Mouse (Mus musculus) layer of hippocampus, adult 9-11 months (tissue): ENCODE results near the gene Basp1.
"Not testable (repeated sequence)": the region's sequence is repeated elsewhere in the genome, so short reads cannot be mapped to it uniquely, and the experiment has no call there.

Experiments used
- DNase-seq: peaks from one replicate; pipeline ENCODE4 v3.0.0; 2022

The Basp1 gene

DNA sequence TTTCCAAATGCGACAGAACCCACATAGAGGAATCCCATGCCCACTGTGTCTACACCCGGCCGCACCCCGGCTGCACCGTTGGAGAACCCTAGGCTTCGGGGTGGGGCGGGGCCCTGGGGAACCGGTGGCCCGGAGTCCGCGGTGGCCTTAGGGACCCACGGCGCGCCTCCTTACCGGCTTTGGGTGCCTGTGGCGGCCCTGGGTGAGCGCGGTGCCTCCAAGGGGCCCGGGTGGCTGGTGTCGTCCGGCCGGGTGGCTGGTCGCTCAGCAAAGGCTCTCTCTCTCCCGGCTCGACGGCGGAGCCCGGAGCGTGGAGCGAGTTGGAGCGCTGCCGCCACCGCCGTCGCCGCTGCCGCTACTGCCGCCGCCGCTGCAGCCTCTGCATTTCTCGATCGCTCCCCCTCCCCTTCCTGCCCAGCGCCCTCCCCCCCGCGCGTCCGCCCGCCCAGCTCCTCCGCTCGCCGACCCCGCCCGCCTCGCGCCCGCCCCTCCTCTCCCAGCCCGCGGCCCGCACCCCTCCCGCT lies at the start of gene Basp1:
Gene Basp1, minus strand, starts transcription at position 387 of the 524 bp plus-strand sequence.
- DNase-seq = peak; percentile 73

DNA sequence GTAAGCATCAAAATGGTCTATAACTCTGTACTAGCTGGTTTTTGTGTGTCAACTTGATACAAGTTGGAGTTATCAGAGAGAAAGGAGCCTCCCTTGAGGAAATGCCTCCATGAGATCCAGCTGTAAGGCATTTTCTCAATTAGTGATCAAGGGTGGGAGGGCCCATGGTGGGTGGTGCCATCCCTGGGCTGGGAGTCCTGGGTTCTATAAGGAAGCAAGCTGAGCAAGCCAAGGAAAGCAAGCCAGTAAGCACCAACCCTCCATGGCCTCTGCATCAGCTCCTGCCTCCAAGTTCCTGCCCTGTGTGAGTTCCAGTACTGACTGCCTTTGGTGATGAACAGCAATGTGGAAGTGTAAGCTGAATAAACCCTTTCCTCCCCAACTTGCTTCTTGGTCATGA lies 49.5 kb upstream of the Basp1 start:
- DNase-seq = not testable (repeated sequence)

DNA sequence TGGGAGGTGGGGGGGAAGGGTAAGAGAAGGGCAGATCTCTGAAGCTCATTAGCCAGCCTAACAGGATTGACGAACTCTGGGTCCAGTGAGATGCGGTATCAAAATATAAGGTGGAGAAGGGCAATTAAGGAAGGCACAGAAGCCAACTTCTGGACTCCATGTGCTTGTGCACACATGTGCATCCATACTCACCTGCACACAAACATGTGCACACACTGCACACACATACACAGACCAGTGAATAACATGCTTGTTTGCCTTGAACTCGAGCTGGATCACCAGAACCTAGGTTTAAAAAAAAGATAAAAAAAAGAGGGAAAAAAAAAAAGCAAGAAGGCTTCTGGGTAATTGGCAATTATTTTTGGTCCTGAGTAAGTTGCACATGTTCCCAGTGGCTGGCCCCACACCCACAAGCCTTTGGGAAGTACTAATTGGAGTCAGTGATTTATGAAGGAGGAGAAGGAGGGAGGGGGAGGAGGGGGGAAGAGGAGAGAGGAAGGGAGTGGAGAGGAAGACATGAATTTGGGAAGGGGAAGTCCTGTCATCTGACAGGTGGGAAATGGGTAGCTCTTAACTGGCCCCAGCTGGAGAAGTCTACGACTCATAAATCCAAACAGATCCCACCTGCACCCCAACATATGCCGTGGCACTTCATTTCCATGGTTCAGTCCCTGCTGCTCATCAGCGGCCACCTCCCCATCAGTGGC lies 48.6 kb upstream of the Basp1 start:
- no peak for DNase-seq

DNA sequence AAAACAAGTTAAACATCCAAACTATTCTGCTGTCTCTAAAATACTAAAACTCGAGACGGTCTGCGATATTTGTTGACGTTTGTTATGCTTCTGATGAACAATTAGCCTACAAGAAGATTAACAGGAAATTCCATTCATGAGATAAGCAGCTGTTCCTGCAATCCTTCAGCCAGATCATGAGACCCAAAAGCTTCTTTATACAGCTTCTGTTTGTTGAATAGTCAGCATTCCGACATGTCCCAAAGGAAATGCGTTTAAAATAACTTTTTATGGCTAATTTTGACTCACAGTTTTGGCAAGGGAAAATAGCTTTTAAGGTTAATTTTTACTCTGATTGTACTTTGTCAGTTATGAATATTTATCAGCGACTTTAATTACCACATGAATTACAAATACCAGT lies 46.3 kb upstream of the Basp1 start:
- DNase-seq = no peak

DNA sequence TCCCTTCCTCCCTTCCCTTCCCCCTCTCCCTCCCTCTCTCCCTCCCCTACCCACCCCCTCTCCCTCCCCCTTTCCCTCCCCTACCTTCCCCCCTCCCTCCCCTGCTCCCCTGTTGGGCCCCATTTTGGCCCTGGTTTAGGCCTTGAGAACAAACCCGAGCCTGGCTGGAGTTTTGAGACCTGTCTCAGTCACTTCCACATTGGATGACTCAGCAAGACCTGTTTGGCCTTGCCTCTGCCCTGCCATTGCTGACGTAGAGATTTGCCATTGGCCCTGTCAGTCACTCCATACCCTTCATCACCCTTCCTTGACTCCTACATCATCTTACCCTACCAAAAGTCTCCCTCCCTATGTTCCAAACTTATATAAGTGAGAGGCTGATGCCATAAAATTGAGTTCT lies 43.9 kb upstream of the Basp1 start:
- no peak for DNase-seq

DNA sequence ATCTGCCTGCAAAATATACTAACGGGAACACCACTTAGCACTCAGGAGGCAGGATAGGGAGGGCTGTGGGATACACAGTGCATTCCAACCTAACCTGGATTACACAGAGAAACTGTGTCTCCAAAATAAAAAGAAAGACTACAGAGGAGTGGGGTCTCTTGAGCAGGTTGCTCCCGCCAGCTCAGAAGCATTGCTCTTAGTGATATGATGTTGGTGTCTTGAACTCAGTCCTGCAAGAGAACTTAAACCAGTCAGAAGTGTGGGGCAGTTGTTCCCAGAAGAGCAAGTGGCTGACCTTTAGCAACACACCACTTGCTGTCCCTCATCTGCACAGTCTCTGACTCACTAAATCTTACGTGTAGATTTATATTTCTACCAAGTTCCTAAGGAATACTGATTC lies 40.0 kb upstream of the Basp1 start:
- DNase-seq = no peak

DNA sequence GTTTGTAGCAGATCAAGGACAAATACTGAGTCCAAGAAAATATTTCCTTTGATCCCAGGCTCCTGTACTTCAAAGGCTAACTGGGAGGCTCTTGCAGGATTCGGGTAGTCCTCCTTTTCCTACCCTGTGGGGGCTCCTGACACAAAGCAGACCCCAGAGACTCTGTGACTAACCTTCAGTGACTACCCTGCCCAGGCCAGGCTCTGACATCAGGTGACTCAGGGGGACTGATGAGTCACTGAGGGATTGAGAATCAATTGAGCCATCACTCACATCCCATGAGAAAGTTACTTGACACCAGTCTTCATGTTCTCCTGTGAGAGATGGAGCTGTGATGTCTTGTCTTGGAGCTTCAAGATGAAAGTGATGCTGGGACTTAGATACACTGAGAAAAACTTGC lies 35.8 kb upstream of the Basp1 start:
- no peak for DNase-seq

DNA sequence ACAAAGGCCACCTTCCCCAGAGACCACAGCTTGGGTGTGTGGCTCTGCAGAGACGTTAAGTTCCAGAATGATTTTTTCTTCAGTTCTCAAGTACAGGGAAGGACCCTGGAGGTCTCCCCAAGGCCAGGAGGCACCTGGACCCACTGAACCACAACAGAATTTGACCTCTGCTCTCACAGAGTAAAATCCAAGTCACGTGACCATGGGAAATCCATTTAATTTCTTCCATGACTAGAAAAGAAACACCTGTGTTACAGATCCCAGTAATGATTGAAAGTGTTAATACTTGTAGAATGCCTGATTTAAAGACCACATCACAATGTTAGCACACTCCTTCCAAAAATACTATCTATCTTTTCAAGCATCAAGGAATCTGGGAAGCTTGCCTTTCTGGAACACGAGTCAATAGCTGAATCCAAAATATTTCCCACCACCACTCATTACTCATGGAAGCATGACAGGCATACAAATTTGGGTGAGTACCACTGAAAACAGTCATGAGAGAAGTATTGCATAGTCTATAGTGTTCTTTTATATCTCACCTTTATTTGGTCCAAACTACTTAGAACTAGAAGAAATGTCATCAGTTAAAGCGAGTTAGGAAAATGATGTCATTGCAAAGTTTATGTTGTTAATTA lies 35.3 kb upstream of the Basp1 start:
- no peak for DNase-seq

DNA sequence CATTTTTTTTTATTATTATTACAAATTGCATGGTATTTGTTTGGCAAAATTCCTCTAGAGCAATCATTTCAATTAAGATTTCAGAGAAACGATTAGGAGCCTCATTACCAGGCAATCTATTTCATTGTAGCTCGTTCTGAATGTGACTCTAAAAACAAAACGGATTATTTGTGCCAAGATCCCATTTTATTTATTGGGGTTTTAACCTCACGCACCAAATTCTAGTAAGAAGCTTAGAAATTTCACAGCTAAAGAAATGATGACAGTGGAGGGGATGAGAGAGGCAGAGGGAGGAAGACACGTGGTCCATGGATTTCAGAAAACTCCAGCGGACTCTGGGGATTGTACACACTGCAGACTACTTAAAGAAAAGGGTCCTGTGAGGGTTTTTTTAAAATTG lies 33.6 kb upstream of the Basp1 start:
- DNase-seq = no peak

DNA sequence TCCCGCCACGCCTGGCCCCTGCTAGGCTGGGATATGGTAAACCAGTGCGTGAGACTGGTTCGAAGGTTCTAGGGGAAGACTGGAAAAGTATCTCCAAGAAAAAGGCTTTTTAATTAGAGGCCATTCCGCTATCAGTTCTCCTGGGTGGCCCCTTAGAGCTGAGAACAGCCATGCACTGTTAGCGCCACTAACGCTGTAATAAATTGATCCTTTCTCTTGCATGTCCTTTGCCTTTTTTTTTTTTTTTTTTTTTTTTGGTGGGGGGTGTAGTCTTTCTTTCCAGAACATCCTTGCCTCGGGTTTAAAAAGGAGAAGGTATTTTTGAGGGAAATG lies 32.6 kb upstream of the Basp1 start:
- no peak for DNase-seq

DNA sequence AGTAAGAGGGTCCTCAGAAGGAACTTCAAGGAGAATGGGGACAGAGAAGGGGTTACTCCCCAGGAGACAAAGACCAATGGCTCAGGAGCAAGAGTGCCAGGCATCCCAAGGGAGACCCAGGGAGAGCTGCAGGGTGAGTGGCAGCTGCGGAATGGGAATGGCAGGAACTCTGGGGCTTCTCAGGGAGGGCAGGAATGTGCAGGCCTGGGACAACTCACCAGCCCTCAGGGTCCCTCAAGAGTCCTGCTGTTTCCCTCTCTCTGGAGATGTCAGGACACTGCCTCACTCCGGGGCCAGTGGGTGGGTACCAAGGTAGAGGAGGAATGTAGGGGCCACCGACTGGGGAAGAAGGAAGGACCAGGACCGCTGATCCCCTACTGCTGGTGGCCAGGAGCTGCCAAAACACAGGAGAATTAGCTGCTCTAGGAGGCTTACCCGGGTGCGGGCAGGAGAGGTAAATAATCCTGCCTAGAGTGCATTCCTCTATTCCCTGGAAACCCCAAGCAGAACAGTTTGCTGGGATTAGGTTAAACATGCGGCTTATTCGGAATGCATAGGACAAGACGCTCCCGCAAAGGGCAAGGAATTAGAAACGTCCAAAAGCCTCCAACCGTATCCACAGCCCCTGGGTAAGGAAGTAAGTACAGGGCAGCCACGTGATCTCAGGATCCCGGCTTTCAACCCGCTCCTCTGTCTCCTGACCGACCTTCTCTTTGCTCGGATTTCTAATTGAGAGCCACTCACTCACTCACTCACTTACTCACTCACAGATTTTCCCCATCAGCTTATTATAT lies 32.0 kb upstream of the Basp1 start:
- no peak for DNase-seq

DNA sequence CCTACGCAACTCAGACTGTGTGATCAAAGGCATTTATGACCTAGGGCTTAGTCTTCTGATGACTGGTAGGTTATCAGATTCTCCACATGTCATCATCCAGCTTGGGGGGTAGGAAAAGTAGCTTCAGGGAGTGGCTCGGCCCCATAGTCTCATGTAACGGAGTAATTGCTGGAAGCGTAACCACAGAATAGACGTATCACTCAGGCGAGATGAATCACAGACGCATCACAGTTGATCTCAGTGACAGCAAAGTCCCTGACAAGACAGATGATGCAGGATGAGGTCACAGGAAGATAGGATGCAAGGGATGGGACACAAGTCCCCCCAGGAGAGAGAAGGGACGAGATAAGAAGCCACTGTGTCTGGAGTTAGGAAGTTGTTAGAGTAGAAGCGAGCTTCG lies 30.6 kb upstream of the Basp1 start:
- DNase-seq = no peak

DNA sequence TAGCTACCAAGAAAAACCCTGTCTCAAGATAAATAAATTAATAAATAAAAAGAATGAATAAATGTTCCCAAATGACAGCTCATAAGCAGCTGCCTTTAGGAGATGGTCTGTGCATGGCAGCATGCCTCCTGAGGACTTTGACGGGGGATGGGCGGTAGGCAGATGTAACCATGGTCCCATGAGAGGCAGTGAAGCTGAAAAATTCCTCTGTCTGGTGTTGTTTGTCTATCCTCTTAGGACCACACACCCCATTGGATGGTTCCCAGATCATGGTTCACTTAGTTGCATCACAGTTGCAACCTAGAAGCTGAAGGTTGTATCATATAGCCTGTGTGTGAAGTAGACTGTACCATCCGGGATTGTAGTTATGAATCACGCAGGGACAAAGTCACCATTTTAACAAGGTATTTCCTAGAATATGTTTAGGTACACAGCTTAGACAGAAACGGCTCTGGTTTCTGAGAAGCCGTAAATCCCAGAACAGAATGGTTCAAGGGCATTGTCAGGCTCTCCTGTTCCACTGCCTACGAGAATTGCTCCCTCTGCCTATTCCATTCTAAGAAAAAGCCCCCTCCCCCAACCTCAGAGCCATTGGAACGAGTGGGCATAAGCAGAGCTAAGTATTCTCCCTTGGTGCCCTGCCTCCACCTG lies 29.7 kb upstream of the Basp1 start:
- no peak for DNase-seq

DNA sequence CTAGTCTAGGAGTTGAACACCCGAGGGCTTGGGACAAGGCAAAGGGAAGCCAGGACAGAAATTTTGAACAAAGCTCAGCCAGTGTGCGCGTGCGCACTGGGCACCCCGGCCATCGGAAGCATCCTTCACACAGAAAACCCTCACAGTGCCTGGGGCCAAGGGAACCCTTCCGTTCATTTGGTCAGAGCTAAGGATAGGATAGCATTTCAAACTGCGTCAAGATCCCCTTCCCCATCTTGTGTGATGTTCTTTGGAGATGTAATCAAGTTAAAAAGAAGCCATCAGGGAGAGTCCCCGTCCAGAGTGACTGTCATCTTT lies 28.3 kb upstream of the Basp1 start:
- DNase-seq = no peak

DNA sequence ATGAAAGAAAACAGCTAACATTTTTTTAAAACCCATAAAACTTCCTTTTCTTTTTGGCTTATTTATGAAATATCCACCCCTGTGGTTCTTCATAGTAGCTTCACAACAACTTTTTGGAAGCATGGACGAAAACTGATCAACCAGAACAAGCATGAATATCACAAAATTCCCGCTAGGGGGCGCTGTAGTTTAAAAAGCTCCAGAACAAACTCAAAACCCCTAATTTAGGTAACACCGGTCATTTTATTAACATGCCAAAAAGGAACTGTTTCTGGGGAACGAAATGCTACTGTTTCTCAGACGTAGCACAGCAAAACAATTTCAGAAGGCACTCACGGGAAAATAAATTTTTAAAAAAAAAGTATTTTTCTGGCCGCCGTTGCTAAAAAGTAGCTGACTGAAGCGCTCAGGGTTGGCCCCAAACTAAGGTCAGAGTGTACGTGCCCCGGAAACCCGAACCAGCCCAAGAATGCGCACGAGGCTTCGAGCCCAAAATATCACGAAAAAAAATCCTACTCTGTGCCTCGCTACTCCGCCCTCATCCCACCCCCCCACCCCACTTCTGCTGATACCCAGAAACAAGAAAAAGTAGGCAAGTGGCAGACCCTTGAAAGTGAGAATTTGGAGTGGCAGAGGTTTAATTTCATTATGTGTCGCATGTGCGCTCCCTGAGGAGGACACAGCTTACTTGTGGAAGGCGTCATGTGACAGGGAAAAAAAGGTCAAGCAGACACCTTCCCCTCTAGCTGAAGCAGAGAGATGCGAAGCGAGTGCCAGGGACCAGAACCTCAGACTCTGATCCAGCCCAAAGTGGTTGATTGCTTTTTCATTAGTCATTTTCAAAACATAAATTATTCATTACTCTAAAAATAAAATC lies 27.7 kb upstream of the Basp1 start:
- no peak for DNase-seq

DNA sequence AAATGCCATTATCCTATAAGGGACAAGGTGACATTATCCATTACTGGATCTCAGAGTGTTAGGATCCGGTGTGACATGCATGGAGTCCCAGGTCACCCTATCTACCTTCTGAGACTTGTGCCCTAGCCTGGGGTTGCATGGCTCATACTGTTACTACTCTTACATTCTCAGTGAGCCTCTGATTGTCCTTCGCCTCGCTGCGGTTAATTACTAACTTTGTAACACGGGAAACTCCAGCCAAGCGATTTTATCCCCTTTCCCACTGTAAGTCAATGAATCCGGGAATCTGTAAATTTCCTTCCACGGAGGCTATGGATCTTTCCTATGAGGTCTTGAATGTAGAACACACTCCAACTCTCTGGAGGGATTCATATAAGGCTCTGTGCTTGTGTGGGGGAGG lies 26.8 kb upstream of the Basp1 start:
- no peak for DNase-seq

DNA sequence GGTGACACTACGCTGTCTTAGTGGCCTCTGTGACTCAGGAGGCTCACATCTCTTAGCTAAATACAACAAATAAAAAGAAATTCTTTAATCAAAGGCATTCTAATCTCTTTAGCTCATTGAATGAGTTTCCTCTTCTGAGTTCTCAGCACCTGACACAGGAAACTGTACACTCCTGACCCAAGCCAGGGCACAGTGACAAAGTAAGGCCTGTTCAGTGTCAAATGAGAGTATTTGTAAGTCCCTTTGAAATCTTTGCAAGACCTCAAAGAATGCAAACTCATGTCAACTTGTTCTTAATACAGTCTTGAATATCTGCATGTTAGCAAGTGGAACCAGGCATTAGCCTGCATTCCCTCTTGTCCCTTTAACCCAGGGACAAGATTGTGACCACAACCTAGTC lies 18.8 kb upstream of the Basp1 start:
- no peak for DNase-seq

DNA sequence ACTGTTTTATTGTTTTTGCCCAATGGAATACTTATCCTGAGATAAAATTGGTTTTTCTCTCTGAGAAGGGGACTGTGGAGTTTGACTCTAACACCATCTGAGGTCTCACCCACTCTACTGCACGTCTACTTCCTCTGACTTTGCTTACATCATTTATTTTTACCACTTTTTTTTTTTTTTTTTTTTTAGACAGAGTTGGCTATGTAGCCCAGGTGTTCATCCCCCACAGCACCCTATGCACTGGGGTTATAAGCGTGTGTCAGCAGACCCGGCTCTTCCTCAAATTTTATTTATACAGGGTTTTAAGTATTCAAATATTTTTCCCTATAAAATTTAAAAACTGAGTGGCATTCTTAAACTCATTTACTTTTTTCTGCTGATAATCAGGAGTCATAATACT lies 16.6 kb upstream of the Basp1 start:
- DNase-seq = no peak

DNA sequence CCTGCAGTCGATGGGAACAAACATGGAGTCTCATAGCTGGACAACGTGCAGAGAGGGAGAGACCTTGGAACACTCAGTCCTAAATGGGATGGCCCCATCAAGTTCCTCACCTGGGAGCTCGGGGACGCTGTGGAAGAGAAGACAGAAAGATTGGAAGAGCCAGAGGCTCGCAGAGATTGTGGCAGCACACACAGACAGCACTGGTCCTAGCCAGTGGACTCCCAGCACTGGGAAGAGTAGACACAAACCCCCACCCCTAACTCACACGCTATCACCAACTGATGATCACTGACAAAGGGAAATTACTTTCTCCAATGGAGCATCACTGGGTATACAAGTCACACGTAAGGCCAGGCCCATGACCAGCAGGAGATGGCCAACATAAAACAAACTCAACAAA lies 15.4 kb upstream of the Basp1 start:
- no peak for DNase-seq

DNA sequence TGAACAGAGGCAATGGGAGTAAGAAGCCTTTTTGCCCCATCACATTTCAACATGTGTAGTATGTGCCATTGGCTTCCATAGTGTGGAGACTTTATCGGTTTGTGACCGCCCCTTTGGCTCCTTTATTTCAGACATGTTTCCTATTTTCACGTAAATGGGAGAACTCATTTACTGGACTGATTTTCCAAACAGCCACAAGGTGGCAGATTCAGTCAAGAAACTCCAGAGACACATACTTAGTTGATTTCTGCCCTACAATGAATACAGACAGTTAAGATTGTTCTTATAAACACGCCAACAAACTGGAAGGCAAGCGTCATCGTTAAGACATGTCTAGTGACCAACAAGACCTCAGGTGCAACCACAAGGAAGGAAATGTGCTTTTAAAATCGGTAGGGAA lies 15.0 kb upstream of the Basp1 start:
- no peak for DNase-seq

DNA sequence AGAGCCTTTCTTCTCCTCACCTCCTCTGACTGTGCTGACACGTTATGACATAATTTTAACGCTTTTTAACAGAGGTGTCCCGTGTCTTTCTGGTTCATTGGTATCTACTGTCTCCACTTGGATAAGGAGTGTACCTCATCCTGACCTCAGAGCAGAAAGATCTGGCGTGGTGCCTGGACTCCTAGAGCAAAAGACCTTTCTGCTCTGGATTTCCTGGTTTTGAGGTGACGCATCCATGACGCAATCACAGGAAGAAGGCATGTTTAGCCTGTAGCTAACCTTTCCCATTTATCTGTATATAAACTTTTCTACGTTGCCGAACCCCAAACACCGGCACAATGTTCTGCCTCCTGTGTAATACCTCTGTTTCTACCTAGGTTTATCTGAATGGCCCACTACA lies 6.7 kb upstream of the Basp1 start:
- no peak for DNase-seq

DNA sequence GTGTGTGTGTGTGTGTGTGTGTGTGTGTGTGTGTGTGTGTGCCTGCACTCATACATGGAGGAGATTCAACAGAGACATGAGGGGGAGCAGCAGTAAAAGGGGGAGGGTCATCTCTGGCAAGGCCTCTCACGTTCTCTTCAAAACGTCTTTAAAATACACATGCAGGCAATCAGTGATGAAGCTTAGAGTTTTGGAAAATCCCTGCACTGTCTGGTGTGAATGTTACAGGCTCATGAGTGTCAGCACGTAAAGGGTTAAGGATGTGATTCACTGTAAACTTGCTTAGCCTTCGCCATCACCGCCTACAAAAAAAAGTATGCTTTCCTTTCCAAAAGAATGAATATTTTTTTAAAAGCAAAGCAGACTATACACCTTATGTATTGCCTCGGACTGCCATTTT lies 2.8 kb upstream of the Basp1 start:
- no peak for DNase-seq

DNA sequence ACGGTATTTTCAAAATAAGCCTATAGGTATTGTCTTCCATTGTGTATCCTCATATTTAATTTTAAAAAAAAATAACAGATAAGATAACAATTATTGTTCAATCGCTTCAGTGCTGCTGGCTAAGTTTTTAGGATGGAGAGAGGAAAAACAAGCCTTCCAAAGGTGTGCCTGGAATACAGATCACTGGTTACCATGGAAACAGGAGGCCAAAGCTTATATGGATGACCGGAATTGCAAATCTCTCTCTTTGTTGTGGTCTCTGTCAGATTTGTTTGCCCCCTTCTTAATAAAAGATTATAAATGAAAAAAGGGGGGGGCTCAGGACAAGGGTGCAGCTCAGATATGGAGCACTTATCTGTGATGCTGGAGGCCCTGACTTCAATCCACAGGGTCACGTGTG lies 2.4 kb upstream of the Basp1 start:
- no peak for DNase-seq
